In genomic region chr15:11994921-11995814, GRCm38 (mm10) we compare ENCODE assay signal across 7 mouse cellular contexts. TPM values are rescaled to one million over a fixed set of nuclear protein-coding genes. Genes with fewer than 3 reads are reported as not detected.
DNase-seq lines count a peak whose midpoint lies in the region; ATAC-seq and TF ChIP-seq lines count a peak whose summit lies in the region.

No protein-coding gene starts in this region.

- no peaks in the 10 kb centered on the region for H3K9me3 ChIP-seq in ES-Bruce4 (replicated peaks; ENCODE audit: control insufficient read depth, insufficient read depth, low read length, poor library complexity, severe bottlenecking)
- H3K9me3 ChIP-seq in embryonic facial prominence, embryonic 15.5 days (replicated peaks): no peaks in the 10 kb centered on the region
- H3K9me3 ChIP-seq in heart, embryonic 15.5 days (replicated peaks): no peaks in the 10 kb centered on the region

- no peak overlapping the region for H3K27ac ChIP-seq in ES-Bruce4 (ENCODE audit: insufficient read depth, low read length)
- H3K27ac ChIP-seq in embryonic facial prominence, embryonic 15.5 days (replicated peaks): peak overlapping the region; percentile 89
- H3K27ac ChIP-seq in heart, embryonic 15.5 days: peak overlapping the region; percentile 92

- TF ChIP-seq CTCF in ES-Bruce4 (IDR thresholded peaks at IDR 0.05; ENCODE audit: low read depth, low read length): no peak

- H3K36me3 ChIP-seq in ES-Bruce4 (ENCODE audit: control insufficient read depth, insufficient read depth, low read length, poor library complexity, severe bottlenecking): peaks cover 36% of the 10 kb centered on the region
- peaks cover 15% of the 10 kb centered on the region for H3K36me3 ChIP-seq in embryonic facial prominence, embryonic 15.5 days
- peaks cover 18% of the 10 kb centered on the region for H3K36me3 ChIP-seq in heart, embryonic 15.5 days

- peak overlapping the region; percentile 97 for H3K9ac ChIP-seq in ES-Bruce4 (ENCODE audit: low read depth, poor library complexity, severe bottlenecking)
- H3K9ac ChIP-seq in embryonic facial prominence, embryonic 15.5 days: peak overlapping the region; percentile 98
- H3K9ac ChIP-seq in heart, embryonic 15.5 days: peak overlapping the region; percentile 99

- WGBS in embryonic facial prominence, embryonic 15.5 days: under 1% methylated on average over 69 of the region's 71 CpGs
- whole genome bisulfite sequencing in heart, embryonic 15.5 days: under 1% methylated on average over 63 of the region's 71 CpGs

- peak; percentile 73 for DNase-seq in adrenal gland, postnatal 10 days
- peak; percentile 76 for DNase-seq in kidney, postnatal 14 days
- DNase-seq in spleen, adult 18-20 months: peak; percentile 54 to 59

- peak; percentile 81 for ATAC-seq in embryonic facial prominence, embryonic 15.5 days (ENCODE audit: insufficient number of reproducible peaks, low FRiP score, low TSS enrichment, low read depth)
- peak; percentile 85 for ATAC-seq in heart, embryonic 15.5 days (replicated peaks; ENCODE audit: insufficient number of reproducible peaks, insufficient read depth, low FRiP score, low read depth)
- ATAC-seq in megakaryocyte progenitor cell, adult 5-6 weeks (replicated peaks; ENCODE audit: poor library complexity): peak; percentile 62

- TF ChIP-seq EP300 in ES-Bruce4 (IDR thresholded peaks at IDR 0.05; ENCODE audit: insufficient read depth, low read depth, low read length): no peak

- H3K4me1 ChIP-seq in ES-Bruce4 (ENCODE audit: control insufficient read depth, insufficient read depth, low read length): no peaks in the 10 kb centered on the region
- H3K4me1 ChIP-seq in embryonic facial prominence, embryonic 15.5 days: peaks cover 24% of the 10 kb centered on the region
- peaks cover 22% of the 10 kb centered on the region for H3K4me1 ChIP-seq in heart, embryonic 15.5 days (replicated peaks)

- TF ChIP-seq POLR2A in ES-Bruce4 (IDR thresholded peaks at IDR 0.05; ENCODE audit: insufficient read depth, low read length): no peak

- peak overlapping the region; percentile 97 for H3K4me3 ChIP-seq in ES-Bruce4 (ENCODE audit: low read depth, low read length)
- H3K4me3 ChIP-seq in embryonic facial prominence, embryonic 15.5 days (replicated peaks): peak overlapping the region; percentile 100
- peak overlapping the region; percentile 97 for H3K4me3 ChIP-seq in heart, embryonic 15.5 days

- H3K4me2 ChIP-seq in embryonic facial prominence, embryonic 15.5 days (replicated peaks): peak overlapping the region; percentile 59
- peak overlapping the region; percentile 72 for H3K4me2 ChIP-seq in heart, embryonic 15.5 days

- H3K27me3 ChIP-seq in ES-Bruce4 (ENCODE audit: control insufficient read depth, insufficient read depth, low read length, poor library complexity, severe bottlenecking): no peaks in the 10 kb centered on the region
- H3K27me3 ChIP-seq in embryonic facial prominence, embryonic 15.5 days: no peaks in the 10 kb centered on the region
- no peaks in the 10 kb centered on the region for H3K27me3 ChIP-seq in heart, embryonic 15.5 days

RNA-seq across cellular contexts. Expression of gene Sub1, which starts 1.6 kb away (rescaled TPM):
- 508 and 525 TPM in 2 replicates for polyA plus RNA-seq in ES-Bruce4 (2011; ENCODE audit: insufficient read depth, insufficient read length, low read depth, missing spikeins)
- 100 to 1,000 TPM; 235 to 272 TPM for total RNA-seq in adrenal gland, postnatal 10 days (2021)
- 614 and 655 TPM in 2 replicates for polyA plus RNA-seq in embryonic facial prominence, embryonic 15.5 days (2015; fragmentation: Nextera tagmentation; extraction: Ambion mirVana)
- 400 and 494 TPM in 2 replicates for polyA plus RNA-seq in heart, embryonic 15.5 days (2015; fragmentation: Nextera tagmentation; extraction: Ambion mirVana)
- total RNA-seq in megakaryocyte progenitor cell, adult 5-6 weeks (2015): 615 and 783 TPM in 2 replicates
- total RNA-seq in megakaryocyte progenitor cell, adult 5-6 weeks (2017): 811 and 824 TPM in 2 replicates
